Mouse (Mus musculus): ENCODE data around the gene Plpp1. TPM values are rescaled to one million over a fixed set of nuclear protein-coding genes. Genes with fewer than 3 reads are reported as not detected.

The Plpp1 gene
- polyA plus RNA-seq, 1 experiment: 29.7 TPM

DNA sequence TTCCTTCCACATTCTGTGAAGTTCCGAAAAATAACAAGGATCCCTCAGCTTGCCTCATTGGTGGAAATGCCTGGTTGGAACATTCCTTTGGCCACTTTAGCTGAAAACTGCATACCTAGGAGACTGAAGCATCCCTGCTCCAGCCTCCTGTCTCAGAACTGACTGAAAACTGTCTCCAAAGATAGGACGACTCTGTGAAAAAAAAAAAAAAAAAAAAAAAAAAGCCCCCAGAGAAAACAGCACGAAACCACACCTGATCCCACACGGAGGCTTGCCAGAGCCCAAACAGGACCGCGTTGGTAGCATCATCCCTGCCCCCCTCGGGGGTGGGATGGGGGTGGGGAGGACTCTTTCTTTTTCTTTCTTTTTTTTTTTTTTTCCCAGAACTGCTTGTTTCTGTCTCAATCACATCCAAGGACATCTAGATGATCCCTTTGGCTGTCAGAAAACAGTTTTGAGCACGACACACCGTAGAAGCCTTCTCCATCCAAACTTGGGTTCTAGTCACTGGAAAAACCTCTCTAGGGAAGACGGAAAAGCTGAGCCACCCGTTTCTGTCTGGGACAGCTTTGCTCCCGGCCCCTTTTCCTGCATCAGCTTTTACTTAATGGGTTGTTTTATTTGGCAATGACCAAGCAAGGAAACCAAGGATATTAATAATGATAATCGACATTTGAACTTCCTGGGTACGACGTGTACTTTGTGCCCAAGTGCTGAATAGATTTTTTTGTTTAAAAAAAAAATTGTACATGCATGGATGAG is 29.0 kb upstream of the Plpp1 start:
- WGBS: 49% methylated on average over 15 of the region's 15 CpGs
- no peak for DNase-seq (ENCODE audit: low read depth, low spot score)

DNA sequence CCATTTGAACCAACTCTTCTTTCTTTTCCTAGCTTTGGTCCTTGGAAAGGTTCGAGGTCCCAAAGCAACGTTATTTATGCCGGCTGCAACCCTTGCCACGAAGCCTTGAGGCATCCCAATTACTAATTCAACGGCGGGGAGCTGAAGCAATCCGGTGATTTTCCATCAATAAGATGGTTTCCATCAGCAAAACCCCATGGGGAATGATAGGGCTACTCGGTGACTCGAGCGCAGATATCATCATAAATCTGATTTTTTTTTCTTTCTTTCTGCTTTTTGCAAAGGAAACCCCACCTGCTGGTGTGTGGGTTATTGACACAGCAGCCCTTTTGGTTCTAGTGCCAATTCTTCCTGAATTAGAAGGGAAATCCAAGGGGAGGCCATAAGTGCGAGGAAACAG is 28.3 kb upstream of the Plpp1 start:
- 69% methylated on average over 11 of the region's 11 CpGs for WGBS
- DNase-seq (ENCODE audit: low read depth, low spot score): no peak

DNA sequence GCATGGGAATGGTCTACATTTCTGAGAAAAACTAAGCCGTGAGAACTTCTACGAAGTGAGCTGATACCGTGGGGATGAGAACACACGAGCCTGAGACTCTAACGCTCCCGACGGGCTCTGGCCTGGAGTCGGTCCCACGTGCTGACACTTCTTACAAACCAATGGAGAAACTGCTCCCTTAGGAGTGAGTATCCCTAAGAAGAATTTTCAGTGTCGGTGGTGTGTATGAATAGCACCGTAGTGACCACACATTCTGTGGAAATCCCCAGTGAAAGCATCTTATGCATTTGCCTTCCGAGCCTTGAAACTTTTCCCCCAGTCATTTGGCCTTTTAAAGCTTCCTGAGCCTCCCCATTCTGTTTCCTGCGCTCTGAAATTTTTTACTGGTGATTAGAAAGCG is 27.7 kb upstream of the Plpp1 start:
- 77% methylated on average over 14 of the region's 14 CpGs for WGBS
- no peak for DNase-seq (ENCODE audit: low read depth, low spot score)

DNA sequence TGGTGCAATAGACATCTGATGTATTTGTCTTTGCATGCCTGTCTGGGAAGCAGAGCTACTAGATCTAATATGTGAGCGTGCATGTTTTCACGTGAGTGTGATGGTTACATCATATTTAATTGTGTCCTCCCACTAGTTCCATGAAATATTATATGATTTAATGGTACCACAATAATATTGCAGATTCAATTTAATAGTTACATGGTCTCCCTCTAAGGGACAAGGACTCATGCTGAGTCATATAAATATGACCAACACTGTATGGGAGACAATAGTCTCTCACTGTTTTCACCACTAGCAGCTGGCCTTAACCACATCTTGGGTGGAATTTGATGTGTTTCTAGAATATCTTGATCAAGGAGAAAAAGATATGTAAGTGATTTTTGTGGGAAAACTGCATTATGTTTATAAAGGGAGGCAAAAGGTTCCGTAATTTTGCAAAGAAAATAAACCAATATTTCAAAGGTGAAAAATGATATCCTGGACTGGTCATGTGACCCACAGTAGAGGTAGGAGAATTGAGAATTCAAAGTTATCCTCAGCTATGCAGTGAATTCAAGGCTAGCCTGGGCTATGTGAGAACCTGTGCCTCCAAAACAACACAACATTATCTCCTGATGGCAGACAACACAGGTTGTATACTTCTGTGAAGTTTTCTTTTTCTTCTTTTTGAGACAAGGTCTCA is 26.5 kb upstream of the Plpp1 start:
- WGBS: 86% methylated on average over 3 of the region's 3 CpGs

DNA sequence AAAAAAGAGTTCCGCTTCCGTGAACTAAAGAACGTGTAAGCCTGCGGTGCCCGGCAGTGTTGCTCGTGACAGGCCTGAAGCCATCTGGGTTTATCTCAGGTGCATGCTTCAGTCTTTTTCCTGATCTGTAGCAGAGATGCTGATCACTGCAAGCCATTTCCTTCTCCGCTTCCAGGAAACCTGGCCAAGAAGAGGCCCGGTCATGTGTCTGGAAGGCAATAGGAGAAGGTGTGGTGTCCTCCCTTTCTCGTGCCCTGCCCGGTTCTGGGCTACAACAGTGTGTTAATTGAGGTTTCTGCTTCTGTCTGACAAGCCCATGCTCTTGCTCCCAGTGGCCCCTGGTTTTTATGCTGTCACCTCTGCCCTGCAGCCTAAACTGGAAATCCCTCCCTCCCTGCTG is 24.7 kb upstream of the Plpp1 start:
- 68% methylated on average over 10 of the region's 10 CpGs for WGBS

More for the DNA sequence above, 26.5 kb upstream of the Plpp1 start:
- DNase-seq (ENCODE audit: low read depth, low spot score): no peak

DNA sequence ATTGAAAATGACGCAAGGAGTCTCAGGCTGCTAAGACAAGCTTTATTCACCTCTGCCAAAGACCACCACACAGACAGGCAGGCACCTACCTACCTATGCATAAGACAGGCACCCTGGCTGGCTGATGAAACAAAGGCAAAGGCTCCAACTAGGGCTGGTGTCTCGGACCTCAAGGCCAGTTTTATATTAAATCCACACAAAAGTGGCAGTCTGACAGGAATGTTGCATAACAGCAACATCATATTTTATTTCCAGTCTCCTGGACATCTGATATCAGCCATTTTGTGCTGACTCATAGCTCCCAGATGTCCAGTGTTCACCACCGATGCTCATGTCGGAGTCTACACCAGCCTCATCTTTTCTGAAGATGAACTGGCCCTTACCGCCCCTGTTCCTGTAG is 22.2 kb upstream of the Plpp1 start:
- WGBS: 84% methylated on average over 5 of the region's 5 CpGs
- DNase-seq (ENCODE audit: low read depth, low spot score): no peak

More for the DNA sequence above, 24.7 kb upstream of the Plpp1 start:
- DNase-seq (ENCODE audit: low read depth, low spot score): no peak

DNA sequence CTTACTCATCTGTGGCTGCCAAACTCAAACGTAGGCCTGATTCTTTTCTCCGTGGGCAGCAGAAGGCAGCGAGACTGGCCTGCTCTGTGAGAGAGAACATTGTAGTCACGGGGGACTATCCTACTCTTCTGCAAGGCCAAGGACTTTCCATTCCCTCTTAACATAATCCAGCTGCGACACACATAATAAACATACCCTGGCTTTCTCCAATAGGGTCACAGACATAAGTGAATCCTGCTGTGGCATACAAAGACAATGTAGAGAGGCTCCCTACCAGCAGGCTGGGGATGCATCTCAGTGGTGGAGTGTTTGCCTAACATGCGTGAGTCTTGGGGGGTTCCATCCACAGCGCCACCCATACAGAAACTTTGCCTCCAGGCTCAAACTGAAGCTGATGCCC is 15.3 kb upstream of the Plpp1 start:
- no peak for DNase-seq (ENCODE audit: low read depth, low spot score)
- 74% methylated on average over 7 of the region's 7 CpGs for WGBS

DNA sequence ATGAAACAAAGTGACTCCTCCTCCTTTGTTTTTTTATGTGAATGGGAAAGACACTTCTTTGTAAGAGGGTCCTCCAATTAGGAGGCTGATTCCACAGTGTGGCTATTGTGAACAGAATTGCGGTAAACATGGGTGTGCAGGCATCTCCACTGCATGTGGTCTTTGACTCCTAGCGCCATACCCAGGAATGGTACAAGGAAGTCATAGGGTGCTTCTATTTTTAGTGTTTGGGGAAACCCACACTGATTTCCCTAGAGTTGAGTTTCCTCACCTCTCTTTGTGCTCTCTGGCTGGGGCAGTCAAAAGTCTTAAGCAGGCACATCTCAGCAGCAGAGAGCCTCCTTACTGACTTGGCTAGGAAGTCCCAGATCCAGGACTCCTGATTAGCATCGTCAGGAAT is 14.4 kb upstream of the Plpp1 start:
- WGBS: 72% methylated on average over 3 of the region's 3 CpGs
- DNase-seq (ENCODE audit: low read depth, low spot score): no peak

DNA sequence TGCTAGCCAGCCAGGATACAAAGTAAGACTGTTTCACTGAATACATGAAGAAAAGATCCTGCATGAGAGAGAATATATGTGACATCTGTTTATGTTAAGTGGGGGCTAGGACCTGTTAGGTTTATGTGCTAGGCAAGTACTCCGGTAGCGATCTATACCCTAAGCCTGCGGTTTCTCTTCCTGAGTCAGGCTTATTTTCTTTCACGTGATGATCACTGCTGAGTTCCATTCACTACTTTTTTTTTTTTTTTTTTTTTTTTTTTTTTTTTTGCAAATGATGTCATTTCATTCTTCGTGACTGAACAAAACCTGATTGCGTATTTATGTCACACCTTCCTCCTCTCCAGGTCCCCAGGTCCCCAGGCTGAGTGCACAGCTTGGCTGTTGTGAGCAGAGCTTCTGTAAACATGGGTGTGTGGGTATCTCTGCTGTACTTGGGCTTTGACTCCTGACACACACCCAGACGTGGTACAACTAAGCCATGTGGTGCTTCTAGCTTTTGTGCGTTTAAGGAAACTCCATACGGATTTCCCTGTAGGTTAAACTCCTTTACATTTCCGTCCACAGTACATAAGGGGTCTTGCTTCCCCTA is 13.6 kb upstream of the Plpp1 start:
- no peak for DNase-seq (ENCODE audit: low read depth, low spot score)
- WGBS: 48% methylated on average over 10 of the region's 10 CpGs

DNA sequence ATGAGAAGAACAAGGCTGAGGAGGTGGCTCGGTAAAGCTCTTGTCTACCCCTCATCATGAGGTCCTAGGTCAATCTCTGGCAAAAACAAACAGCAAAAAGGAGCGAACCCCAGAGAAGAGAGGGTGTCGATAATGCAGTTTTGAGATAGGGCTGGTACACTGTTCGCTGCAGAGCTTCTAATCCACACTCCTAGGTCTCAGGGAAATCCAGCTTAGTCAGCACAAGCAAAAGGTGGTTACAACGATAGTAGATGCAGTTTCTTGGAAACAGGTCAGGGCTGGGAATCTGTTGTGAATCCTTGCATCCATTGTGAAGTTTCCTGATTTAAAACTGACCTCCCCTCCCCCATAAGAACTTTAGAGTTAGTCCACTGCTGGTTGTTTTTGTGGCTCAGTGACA is 9.8 kb upstream of the Plpp1 start:
- DNase-seq (ENCODE audit: low read depth, low spot score): no peak
- WGBS: 79% methylated on average over 5 of the region's 5 CpGs

DNA sequence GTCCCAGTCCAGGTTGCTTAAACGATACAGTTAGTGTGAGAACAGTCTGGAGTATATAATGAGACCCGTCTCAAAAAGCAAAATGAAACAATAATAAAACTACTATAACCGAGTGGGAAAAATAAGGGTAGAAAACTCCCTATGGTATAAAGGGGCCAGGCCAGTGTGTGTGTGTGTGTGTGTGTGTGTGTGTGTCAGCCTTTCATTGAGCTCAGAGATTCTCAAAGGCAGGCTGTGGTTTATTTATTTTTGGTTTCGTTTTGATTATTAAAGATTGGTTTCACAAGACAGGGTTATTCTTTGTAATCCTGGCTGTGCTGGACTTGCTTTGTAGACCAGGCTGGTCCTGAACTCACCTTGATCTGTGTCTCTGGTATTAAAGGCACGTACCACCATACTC is 8.7 kb upstream of the Plpp1 start:
- DNase-seq (ENCODE audit: low read depth, low spot score): no peak
- 66% methylated on average over 5 of the region's 5 CpGs for WGBS

DNA sequence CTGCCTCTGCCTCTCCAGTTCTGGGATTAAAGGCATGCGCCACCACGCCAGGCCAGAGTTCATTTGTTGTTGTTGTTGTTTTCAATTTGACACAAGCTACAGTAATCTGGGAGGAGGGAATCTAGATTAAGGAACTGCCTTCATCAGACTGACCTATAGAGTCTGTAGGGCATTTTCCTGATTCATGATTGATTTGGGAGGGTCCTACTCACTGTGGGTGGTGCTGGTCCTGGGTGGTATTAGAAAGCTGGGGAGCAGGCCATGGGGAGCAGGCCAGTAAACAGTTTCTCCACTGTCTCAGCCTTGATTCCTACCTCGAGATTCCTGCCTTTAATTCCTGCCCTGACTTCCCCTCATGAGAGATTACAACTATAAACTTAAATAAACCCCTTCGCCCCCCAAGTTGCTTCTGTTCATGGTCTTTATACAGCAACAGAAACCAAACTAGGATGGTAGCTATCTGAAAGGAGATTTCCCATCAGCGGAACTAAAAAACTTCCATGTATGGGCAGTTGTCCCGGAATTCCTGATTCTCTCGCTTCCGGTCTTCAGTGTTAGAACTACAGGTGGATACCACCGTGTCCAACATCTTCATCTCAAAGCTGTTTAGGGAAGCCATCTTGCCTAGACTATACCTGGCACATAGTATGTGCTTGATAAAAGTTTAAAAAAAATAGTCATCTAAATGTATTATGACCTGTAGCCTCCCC is 2.2 kb upstream of the Plpp1 start:
- DNase-seq (ENCODE audit: low read depth, low spot score): no peak
- 93% methylated on average over 9 of the region's 9 CpGs for WGBS

DNA sequence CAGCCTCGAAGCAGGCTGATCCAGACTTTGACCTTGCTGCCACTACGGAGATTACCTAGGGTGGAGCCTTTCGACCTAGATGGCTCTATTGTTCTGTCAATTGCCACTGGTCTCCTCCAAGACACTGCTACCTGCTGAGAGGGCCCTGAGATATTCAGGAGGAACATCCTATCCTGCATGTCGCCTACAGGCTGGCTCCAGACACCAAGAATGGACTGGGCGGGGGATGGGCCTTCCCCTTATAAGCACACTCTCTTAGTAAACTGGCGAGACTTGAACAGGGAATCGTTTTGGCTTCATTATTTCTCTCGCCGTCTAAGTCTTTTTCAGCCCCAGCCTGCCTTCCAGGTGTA is 1.7 kb upstream of the Plpp1 start:
- no peak for DNase-seq (ENCODE audit: low read depth, low spot score)
- WGBS: 59% methylated on average over 9 of the region's 9 CpGs

DNA sequence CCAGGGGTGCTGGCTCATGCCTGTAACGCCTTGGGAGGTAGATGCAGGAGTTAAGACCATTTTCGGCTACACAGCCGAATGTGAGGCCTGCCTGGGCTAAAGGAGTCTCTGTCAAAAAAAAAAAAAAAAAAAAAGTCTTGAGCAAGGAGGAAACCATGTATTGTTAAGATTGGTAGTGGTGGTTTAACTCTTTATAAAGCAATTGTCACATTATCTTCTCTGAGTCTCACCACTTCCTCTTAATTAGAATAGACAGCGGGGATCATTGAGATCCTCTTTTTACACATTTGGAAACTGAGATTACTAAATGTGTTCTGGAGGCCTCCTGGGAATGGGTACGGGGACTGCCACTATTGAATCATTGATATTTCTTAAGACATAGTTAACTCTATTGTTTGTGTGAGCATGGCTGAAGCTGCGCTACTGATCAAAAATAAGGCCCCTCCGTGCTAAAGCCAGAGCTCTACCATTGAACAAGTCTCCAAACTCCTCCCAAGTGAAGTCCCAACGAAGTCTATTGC is 811 bp upstream of the Plpp1 start:
- WGBS: 82% methylated on average over 8 of the region's 8 CpGs
- DNase-seq (ENCODE audit: low read depth, low spot score): no peak

DNA sequence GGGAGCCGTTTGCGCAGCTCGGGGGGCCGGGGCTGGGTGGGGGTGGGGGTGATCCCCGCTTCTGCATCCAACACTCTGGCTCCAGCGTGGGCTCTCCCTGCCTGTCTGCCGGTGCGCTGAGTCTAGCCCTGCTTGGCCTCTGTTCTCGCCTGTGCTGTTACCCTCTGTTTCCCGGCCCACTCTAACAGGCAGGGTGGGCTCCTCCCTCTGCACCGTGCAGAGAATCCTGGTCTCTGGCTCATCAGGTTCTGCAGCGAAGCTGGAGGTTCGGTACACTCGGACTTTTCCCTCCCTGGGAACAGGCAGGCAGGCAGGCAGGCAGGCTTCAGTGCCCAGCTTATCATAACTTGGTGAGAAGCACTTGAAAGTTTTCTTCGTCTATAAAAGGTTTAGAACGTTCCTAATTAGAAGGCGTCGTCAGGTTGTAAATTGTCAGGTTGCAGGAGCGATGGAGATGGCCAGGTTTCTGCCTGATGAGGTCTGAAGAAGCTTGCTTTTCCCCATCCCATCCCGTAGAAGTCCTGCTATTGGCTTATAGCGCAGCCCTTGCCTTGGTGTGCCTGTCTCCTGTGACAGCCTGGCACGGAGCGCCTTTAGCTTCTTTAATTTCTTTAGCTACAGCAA is 901 bp downstream of the Plpp1 start:
- no peak for DNase-seq (ENCODE audit: low read depth, low spot score)
- 2% methylated on average over 23 of the region's 23 CpGs for WGBS

DNA sequence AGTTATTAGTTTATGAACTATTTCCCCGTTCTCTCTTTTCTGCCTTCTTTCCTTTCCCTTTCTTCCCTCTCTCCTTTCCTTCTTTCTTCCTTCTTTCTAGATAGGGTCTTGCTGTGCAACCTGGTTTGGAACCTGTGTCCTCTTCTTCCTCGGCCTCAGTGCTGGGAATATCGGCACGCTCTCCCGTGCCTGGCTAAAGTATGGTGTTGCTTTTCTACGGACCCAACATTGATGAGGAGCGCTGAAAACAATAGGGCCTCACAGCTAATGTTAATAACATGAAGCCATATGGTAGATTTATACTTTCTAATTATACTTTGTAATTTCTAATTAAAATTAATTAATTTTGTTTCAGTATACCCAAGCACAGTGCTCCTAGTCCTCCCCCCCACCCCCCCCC is 2.5 kb downstream of the Plpp1 start:
- DNase-seq (ENCODE audit: low read depth, low spot score): no peak

DNA sequence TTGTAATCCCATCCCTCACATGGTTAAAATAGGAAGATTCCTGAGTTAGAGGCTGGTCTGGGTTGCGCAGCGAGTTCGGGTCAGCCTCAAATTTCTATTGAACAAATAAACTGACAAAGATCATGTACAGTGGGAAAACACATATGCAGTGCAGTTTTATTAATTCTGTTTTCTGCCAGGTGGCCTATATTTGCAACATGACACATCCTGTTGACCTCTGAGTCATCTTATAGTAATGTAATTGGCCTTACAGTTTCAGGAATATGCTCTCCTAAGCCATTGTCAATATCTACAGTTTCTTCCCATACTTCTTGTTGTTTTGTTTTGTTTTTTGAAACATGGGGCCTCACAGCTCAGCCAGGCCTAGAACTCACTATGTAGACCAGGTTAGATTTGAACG is 3.1 kb downstream of the Plpp1 start:
- DNase-seq (ENCODE audit: low read depth, low spot score): no peak
- WGBS: 72% methylated on average over 4 of the region's 4 CpGs

More for the DNA sequence above, 2.5 kb downstream of the Plpp1 start:
- 93% methylated on average over 7 of the region's 7 CpGs for WGBS

DNA sequence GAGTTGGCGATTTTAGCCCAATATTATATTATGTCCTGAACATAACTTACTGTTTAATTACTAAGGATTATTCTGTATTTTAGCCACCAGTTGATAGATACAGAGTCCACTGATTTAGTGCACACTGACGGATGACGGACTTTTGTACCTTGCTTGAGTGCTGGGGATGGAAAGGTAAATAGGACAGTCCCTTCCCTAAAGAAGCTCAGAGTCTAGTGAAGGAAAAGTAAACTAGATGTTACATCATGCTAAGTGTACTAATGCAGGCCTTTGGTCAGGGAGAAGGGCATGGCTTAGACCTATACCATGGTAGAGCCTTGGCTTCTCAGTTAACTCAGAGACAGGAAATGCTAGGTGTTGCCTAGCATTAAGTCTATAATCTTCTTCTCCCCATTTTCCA is 4.9 kb downstream of the Plpp1 start:
- no peak for DNase-seq (ENCODE audit: low read depth, low spot score)
- WGBS: 79% methylated on average over 3 of the region's 3 CpGs

DNA sequence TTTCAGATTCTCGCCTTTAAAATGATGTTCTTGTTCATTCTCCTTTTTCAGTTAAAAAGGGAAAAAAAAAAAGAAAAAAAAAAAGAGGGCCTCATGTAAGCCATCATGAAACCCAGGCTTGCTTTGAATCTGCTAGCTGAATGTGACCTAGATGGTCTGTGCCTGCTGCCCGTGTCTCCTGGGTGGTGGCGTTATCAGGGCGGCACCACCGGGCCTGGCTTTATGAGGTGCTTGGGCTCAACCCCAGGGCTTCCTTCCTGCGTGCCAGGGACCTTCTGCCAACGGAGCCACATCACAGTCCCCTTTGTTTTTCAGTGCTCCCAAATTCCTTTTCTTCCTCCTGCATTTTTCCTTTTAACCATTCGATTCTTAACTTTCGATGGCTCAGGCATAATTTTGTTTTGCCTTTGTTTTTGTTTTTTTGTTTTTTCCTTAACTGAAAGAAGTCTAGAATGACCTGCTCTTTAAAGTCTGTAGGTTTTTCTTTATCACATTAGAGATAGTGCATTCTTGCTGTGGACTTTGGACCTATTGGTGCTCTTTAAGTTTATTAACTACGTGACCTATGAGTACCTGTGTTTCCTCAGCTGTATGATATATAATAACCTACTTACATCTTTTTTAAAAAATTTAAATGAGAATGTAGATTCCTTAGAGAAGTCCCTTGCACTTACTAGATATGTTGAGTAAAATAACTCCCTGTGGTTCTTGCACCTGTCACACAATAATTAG is 7.5 kb downstream of the Plpp1 start:
- DNase-seq (ENCODE audit: low read depth, low spot score): no peak
- 37% methylated on average over 10 of the region's 10 CpGs for WGBS

All from large intestine, adult 2 months (tissue).